Mouse (Mus musculus) olfactory bulb, adult 2 months (tissue): Measurements from ENCODE around the gene Zfp600. TPM values are rescaled to one million over a fixed set of nuclear protein-coding genes. Genes with fewer than 3 reads are reported as not detected.
"Not testable (repeated sequence)": the region's sequence is repeated elsewhere in the genome, so short reads cannot be mapped to it uniquely, and the experiment has no call there.

Experiments used
- H3K27ac ChIP-seq: fragments of 200-500 bp; 2 replicates; pipeline ENCODE4 v1.5.1; 2012; ENCODE audit warnings: low read depth, low read length; ENCODE audit not compliant: insufficient read depth
- H3K4me1 ChIP-seq: fragments of 200-500 bp; 2 replicates; pipeline ENCODE4 v1.6.1; 2012; ENCODE audit warnings: low read length; ENCODE audit not compliant: control insufficient read depth, insufficient read depth
- H3K4me3 ChIP-seq: fragments of 200-500 bp; 2 replicates; pipeline ENCODE4 v1.5.1; 2012; ENCODE audit warnings: mild to moderate bottlenecking, low read depth, low read length, moderate library complexity; ENCODE audit not compliant: insufficient read depth
- WGBS: fragments of 180-500 bp; shearing (Covaris S2); methylation state at CpG from one replicate; pipeline ENCODE4 v1.1.7; 2018; 5-methylcytosine and 5-hydroxymethylcytosine counted together
- polyA plus RNA-seq: library from polyadenylated mRNA; stranded (reverse); fragments of >200 nt; gene quantifications from 2 replicates; pipeline ENCODE4 v1.2.4, GENCODE M21; 2012; ENCODE audit warnings: low replicate concordance; ENCODE audit not compliant: missing spikeins, insufficient read depth, insufficient read length

Gene Zfp600
- not detected in 2 replicates for polyA plus RNA-seq

DNA sequence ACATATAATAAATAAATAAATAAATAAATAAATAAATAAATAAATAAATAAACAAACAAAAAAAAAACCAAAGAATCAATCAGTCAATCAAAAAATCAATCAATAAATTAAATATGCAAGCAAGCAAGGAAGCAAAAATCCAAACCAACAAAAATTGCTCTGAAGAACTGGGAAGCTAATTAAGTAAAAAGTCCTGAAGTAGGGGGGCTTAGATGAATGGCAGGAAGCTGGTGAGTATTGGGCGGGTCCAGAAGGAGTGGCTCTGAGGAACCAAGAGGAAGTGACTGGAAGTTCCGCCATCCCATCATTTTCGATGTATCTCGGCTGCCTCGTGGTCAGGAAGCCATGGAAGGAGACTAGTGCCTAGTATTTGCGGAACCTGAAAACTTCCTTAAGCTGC, at the start of gene Zfp600:
TSS of gene Zfp600 (plus strand) at position 301 of the 400 bp plus-strand sequence.
- H3K27ac ChIP-seq, H3K4me3 ChIP-seq, H3K4me1 ChIP-seq: not testable (repeated sequence)
- WGBS = no CpG with 5 or more reads among the region's 6 CpGs

DNA sequence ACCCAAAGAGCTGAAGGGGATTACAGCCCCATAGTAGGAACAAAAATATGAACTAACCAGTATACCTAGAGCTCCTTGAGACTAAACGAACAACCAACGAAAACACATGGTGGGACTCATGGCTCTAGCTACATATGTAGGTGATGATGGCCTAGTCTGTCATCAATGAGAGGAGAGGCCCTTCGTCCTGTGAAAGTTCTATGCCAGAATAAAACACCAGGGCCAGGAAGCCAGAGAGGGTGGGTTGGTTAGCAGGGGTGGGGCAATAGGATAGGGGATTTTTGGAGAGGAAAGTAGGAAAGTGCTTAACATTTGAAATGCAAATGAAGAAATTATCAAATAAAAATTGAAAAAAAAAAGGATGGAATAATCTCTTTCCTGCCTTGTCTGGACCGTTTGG, 6.3 kb downstream of the Zfp600 start:
- 65% methylated on average over 4 of the region's 4 CpGs for WGBS

DNA sequence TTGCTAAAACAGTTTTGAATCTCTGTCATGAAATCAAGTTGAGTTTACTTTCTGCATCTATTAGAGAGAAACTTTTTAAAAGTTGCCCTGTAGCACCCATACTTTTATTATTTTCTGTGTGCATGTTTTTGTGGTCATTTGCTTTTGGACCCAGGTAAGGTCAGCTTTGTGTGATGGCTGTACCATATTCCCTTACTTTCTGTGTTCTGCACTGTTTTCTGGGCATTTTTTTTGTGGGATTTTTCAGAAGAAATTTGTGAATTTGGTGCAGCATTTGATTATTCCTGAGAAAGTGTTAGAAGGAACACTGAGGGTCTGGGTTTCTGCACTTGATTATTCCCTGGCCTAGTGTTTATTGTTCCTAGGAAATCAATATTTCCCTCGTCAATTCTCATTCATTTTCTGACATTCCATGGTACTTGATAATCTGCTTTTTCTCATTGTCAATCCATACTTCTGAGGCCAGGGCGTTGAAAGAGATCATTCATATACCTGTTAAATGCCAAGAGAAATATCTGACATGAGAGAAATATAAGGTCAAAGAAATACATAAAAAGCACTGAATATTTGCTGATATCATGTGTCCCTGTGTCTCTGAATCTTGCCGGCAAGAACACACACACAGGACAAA, 10.7 kb downstream of the Zfp600 start:
- not testable (repeated sequence) for H3K4me1 ChIP-seq, H3K27ac ChIP-seq, H3K4me3 ChIP-seq
- 82% methylated on average over 3 of the region's 3 CpGs for WGBS

More for the DNA sequence above, 6.3 kb downstream of the Zfp600 start:
- not testable (repeated sequence) for H3K4me1 ChIP-seq, H3K4me3 ChIP-seq, H3K27ac ChIP-seq

DNA sequence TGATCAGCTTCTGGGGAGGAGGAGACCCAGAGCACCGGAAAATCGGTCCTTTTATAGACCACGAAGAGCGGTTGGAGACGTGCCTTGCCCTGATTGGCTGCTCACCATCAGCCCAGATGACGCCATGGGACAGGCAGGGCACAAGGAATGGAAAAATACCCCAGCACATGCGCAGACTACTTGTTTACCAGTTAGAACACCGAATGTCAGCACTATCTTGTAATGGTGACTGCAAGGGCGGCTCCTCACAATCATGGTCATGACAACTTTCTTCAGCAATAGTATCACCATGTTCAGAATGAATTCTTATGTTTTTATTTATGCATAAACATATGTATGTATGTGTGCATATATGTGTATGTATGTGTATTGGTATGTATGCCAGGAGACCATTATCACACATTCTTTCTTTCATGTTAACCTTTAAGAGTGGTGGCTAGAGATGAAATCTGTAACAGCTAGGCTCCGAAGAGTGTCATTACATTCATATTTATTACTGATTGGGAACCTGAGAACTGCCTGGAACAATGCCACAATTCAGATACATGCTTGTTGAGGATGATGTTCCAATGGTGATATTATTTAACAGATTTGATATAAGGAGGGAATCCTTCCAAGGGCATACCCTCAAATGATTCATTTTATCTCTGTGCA, 11.4 kb downstream of the Zfp600 start:
- WGBS = 82% methylated on average over 10 of the region's 10 CpGs
- not testable (repeated sequence) for H3K4me1 ChIP-seq, H3K27ac ChIP-seq, H3K4me3 ChIP-seq

DNA sequence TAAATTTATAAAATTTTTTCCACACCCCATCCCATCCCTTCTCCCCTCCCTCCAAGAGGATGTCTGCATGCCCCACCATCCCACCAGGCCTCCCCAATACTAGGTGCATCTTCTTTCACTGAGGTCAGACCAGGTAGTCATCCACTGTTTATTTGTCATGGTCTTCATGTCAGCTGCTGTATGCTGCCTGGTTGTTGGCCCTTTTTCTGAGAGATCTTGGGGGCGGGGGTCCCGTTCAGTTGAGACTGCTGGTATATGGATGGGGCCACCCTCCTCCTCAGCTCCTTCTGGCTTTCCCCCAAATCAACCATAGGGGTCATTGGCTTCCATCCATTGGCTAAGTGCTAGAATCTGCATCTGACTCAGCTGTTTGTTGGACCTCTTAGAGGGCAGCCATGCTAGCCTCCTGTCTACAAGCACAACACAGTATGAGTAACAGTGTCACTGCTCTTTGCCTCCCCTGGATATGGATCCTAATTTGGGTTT, 12.1 kb downstream of the Zfp600 start:
- not testable (repeated sequence) for H3K4me3 ChIP-seq, H3K27ac ChIP-seq, H3K4me1 ChIP-seq
- no CpG with 5 or more reads among the region's 2 CpGs for WGBS

DNA sequence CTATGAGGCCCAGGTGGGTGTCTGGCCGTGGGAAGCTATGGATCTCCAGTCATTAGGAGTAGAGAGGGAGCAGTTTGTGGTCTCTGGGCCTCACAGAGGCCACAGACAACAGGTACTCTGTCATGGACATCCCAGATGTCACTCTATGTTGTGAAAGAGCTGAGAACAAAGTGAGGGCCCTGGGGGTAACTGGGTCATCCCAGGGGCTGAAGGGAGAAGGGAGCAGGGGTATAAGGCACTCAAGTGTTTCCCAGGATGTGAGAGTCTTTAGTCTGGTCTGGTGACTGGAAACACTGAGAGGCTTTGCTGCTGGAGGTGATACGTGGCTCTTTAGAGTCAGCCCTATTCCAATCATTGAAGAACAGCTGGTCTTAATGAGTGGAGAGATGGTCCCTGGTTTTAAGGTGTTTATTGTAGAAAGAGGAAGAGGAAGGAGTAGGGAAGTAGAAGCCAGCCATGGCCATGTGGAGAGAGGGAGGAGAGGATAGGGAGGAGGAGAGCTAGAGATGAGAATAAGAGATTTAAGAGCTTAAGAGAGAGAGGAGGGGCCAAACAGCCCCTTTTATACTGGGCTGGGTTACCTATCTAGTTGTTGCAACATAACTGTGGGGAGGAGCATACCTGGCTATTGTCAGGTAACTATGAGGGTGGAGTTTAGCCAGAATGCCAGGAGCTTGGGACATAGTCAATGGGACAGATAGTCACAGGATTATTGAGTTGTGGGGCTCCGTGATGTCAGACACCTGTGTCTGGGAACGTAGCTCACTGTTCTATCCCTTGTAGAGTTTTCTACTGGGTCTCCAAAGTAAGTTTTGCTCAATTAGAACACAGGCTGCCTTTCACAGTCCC, 17.0 kb downstream of the Zfp600 start:
- H3K27ac ChIP-seq, H3K4me1 ChIP-seq, H3K4me3 ChIP-seq: not testable (repeated sequence)
- WGBS = 56% methylated on average over 4 of the region's 4 CpGs

DNA sequence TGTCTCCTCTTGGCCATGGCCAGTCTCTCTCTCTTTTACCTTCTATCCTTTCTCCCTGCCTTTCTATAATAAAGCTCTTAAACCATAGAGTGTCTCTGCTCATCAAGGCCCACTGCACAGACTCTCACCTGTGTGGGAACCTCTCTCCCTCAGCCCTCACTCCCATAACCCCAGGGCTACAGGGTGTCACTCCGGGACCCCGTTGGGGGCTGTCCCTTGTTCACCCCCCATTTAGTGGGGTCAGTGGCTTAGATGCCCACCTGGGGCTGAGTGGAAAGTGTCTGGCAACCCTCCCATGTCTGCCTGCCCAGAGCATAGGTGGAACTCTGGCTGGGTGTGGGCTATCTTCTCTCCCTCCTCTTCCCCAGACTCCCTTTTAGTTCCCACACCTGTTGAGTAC, 47.7 kb downstream of the Zfp600 start:
- H3K27ac ChIP-seq, H3K4me3 ChIP-seq, H3K4me1 ChIP-seq: not testable (repeated sequence)
- WGBS = 94% methylated on average over 2 of the region's 2 CpGs

DNA sequence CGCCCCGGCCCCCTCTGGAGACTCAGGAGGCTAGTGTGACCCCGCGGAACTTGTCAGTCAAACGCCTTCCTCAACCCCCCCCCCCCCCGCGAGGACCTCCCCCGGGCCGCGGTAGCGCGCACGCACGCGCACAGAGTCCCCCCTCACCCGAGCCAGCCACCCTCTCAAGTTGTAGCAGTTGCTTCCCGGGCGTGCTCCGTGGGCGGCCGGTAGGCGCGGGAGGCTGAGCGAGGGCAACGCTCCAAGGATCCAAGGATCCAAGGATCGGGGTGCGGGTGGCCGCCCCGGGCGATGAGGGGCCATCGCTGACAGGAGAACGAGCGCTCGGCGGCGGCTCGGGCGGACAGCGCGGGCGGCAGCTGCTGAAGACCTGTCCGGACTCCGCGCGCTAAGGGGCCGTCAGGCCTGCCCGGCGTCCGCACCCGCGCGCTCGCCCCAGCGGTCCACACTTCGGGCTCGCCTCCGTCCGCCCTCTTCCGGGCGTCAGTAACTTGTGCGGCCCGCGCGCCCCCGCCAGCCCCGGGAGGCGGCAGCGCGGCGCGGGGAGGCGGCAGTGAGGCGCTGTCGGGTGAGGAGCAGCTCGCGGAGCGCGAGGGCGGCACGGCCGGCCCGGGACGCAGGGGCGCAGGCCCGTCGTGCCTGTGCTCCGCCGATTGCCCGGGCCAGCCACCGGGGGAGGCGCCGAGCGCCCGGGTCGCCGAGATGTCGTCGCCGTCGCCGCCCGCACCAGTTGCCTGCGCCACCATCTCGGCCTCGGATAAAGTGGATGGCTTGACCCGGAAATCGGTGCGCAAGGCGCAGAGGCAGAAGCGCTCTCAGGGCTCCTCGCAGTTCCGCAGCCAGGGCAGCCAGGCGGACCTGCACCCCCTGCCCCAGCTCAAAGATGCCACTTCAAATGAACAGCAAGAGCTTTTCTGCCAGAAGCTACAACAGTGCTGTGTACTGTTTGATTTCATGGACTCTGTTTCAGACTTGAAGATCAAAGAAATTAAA, 82.9 kb downstream of the Zfp600 start:
- 12% methylated on average over 29 of the region's 113 CpGs for WGBS
- H3K4me3 ChIP-seq, H3K4me1 ChIP-seq, H3K27ac ChIP-seq: not testable (repeated sequence)

DNA sequence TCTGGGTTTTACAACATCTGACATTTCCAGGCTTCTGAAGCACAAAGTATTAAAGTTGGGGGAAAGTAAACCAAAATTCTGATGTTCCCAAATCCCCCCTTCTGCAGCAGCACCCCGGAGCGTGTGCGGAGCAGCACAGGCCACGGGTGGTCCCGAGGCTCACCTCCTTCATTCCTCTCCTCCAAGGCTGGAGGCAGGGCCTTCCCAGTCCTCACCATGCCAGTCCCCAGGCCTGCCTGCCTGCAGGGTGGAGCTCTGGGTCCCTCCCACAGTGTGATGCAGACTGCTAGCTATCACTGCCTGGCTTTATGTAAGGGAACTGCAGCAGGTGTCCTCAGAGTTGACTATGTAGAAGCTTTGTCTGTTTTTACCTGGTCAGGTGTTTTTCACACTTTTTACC, 85.5 kb downstream of the Zfp600 start:
- not testable (repeated sequence) for H3K27ac ChIP-seq, H3K4me1 ChIP-seq, H3K4me3 ChIP-seq
- 70% methylated on average over 5 of the region's 5 CpGs for WGBS

Other genes starting within 250 kb of the Zfp600 start
- not detected in 2 replicates for gene Zfp987, start 59.5 kb upstream of the Zfp600 start, polyA plus RNA-seq